Mouse (Mus musculus): Measurements from ENCODE around the gene Ccnl1.

Gene Ccnl1

GRCm38 (mm10) chr3:65927101-65927501 is 30.9 kb downstream of the Ccnl1 start:
- no peak for DNase-seq (ENCODE audit: low read depth, low spot score)

- DNase-seq (ENCODE audit: low read depth, low spot score) = no peak
Observed at GRCm38 (mm10) chr3:65926426-65926825, 31.6 kb downstream of the Ccnl1 start.

- DNase-seq (ENCODE audit: low read depth, low spot score) = no peak
Observed at GRCm38 (mm10) chr3:65925058-65925740, 32.9 kb downstream of the Ccnl1 start.

DNA sequence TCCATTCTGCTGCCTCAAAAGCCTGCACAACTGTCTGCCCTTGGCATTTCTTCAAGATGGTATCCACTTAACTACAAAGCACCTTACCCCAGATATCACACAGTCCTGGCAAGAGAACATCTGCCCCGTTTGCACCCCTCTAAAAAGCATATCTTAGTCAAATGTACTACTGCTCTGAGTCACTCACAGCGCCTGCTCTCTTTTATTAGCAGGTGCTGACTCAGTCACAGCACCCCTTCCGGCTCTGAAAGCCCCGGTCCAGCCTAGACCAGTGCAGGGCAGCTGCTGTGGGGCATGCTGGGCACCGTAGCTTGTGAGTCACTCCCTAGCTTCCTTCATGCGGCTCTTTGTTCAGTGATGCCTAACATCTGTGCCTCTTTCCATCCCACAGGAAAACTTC is 35.6 kb downstream of the Ccnl1 start:
- DNase-seq (ENCODE audit: low read depth, low spot score) = no peak

DNA sequence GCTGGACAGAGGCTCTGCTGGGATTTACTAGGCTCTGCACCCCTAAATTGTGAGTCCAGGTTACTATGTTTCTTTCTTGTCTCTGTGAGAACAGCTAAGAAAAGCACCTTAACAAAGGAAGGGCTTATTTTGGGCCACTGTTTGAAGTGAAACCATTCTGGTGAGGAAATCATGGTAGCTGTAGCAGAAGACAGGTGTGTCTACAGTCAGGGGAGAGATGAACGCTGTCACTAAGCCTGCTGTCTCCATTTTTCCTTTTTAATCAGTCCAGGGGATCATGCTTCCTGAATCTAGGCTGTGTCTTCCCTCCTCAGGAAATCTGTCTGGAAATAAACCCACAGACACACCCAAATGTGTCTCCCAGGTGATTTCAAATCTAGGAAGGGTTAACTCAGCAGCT is 36.4 kb downstream of the Ccnl1 start:
- DNase-seq (ENCODE audit: low read depth, low spot score) = no peak

DNA sequence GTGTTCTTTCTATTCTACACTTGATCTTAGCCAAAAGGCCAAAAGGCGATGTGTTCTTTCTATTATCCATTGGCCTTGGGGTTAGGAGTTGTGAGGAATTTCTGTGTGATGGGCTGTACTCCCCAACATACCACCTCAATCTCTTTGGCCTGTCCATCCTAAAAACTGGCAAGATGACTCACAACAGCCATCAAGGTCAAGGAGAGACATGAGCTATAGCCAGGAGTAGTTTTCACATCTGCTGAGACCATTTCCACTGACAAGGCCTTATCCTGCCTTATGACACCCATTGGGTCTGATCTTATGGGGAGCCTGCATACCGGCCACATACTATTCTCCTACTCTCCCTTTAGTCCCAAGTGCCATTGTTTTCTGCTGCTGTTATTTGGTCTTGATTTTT is 39.0 kb downstream of the Ccnl1 start:
- DNase-seq (ENCODE audit: low read depth, low spot score) = no peak

DNA sequence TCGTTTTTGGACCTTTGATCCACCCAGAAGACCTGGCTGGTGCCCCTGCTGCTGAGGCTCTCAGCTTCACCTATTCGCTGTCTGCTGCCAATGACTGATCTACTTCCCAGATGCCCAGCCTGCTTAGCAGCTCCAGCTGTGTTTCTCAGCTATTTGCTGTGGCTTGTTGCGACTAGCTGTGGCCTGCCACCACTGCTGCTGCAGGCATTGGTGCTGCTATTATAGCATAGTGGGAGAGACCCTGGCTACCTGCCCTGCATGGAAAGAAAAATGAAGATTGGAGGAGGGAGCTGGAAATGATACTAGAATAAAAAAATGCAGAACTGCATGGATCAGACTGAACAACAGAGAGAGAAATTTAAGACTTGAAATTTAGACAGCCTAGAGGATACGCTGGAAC is 45.1 kb downstream of the Ccnl1 start:
- DNase-seq (ENCODE audit: low read depth, low spot score) = no peak

DNA sequence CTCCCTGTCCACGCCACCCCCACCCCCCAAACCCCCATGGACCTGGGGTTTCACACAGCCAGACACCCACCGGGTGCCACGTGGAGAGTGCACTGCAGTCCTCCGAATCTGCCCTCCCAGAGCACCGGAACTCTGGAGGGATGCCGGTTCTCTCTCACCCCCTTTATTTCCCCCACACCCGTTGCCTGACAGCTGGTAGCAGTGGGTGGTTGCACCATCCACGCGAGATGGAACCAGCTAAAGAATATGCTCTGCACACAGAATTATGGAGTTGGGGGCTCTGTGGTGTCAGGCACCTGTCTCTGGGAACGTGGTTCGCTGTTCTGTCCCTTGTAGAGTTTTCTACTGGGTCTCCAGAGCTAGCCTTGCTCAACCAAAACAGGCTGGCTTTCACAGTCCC is 45.8 kb downstream of the Ccnl1 start:
- no peak for DNase-seq (ENCODE audit: low read depth, low spot score)

GRCm38 (mm10) chr3:65911265-65911664 is 46.8 kb downstream of the Ccnl1 start:
- no peak for DNase-seq (ENCODE audit: low read depth, low spot score)

DNA sequence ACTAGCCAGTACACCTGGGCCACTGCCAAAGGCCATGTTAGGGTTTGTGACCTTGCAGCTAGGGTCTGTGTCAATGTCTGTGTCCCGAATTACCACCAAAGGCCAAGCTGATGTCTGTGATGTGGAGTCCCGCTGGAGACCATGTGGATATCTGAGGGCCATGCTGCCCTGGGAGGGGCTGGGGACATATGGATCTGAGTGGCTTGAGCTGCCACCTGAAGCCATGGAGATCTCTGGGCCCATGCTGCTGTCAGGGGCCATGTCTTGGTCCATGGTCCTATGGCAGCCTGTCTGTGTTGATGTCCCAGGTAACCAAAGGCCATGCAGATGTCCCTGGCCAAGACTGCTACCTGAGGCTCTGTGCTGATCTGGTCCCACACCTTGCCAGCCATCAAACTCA is 48.6 kb downstream of the Ccnl1 start:
- DNase-seq (ENCODE audit: low read depth, low spot score) = no peak

DNA sequence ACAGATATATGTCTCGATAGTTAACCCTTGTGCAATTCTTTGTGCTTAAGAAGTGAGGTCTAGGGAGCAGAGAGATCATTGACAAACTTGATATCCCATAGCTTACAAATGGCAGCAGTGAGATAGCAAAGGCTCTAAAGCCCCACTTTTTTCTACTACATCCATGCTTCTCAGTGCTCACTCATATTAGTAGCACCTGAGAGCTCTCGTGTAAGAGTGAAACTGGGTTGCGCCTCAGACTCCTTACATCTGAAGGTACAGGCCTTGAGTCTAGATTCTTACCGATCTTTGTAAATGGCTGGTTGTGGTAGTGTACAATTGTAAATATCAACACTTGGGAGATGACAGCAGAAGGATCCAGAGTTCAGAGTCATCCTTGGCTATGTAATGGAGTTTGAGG is 50.5 kb downstream of the Ccnl1 start:
- DNase-seq (ENCODE audit: low read depth, low spot score) = no peak

- DNase-seq (ENCODE audit: low read depth, low spot score) = no peak
Observed at GRCm38 (mm10) chr3:65905281-65906169, 52.5 kb downstream of the Ccnl1 start.

DNA sequence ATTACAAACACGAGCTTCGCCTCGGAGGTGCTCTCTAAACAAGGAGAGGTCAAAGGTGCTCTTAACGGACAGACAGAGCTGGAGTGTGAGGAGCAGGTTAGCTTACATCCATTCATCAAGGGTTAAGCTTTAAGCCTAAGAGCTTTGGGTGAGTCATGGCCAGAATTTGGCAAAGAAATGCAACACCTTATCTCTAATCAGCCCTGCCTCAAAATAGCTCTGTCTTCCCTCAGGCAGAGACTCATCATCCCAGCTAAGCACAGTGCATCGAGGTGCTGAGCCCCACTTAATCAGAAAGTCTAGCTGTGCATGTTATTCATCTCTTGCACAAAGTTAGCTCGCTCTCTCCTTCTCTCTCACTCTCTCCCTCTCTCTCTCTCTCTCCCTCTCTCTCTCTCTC is 53.3 kb downstream of the Ccnl1 start:
- DNase-seq (ENCODE audit: low read depth, low spot score) = no peak

DNA sequence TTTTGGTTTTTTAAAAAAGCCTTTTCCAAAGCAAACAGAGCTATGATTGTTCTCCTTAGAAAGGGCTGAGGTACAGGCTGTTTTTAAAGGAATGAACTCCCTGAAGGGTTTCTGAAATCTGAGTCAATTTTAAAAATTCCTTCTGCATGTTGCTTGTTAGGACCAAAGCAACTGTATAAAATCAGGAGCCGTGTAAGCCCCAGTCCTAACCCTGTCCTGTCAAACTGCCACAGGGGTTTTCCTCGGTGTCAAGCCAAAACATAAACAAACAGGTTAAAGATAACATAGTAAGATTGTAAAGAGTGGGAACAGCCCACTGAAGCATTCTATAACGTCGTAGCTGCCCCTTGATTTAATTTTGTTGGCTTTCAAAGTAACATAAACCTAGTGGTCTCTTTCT is 53.9 kb downstream of the Ccnl1 start:
- DNase-seq (ENCODE audit: low read depth, low spot score) = no peak

GRCm38 (mm10) chr3:65898598-65899278 is 59.3 kb downstream of the Ccnl1 start:
- DNase-seq (ENCODE audit: low read depth, low spot score) = no peak

- no peak for DNase-seq (ENCODE audit: low read depth, low spot score)
Observed at GRCm38 (mm10) chr3:65897233-65897993, 60.6 kb downstream of the Ccnl1 start.
